Mouse (Mus musculus) embryonic fibroblast, embryonic 13.5 days (primary cell): Measurements from ENCODE around the gene Zfp160.
"Not testable (repeated sequence)": the region's sequence is repeated elsewhere in the genome, so short reads cannot be mapped to it uniquely, and the experiment has no call there.

Experiments used
- CTCF ChIP-seq: IDR thresholded peaks from 2 replicates; pipeline ENCODE4 v1.5.1; 2011; ENCODE audit warnings: mild to moderate bottlenecking, control low read depth, low read length, moderate library complexity, borderline replicate concordance; ENCODE audit not compliant: insufficient read depth
- POLR2A ChIP-seq: IDR thresholded peaks from 2 replicates; pipeline ENCODE4 v1.6.1; 2011; ENCODE audit warnings: low read depth, mild to moderate bottlenecking, control low read depth, low read length, moderate library complexity

- TF ChIP-seq CTCF, POLR2A: not testable (repeated sequence)
Measured at GRCm38 (mm10) chr17:21070971-21071370, 62.3 kb downstream of the Zfp160 start.
